Mouse (Mus musculus) cortical plate, adult 2 months (tissue): Measurements from ENCODE around the gene Slc28a2.

ENCODE experiments used
- CTCF ChIP-seq: fragments of 200-500 bp; IDR thresholded peaks from 2 replicates; pipeline ENCODE4 v1.5.1; 2011; ENCODE audit warnings: mild to moderate bottlenecking, control low read depth, low read length; ENCODE audit not compliant: insufficient read depth; ENCODE audit errors: extremely low read depth
- POLR2A ChIP-seq: fragments of 200-500 bp; IDR thresholded peaks from 2 replicates; pipeline ENCODE4 v1.6.1; 2011; ENCODE audit warnings: mild to moderate bottlenecking, low read length, control low read depth; ENCODE audit not compliant: insufficient read depth; ENCODE audit errors: extremely low read depth

- no peak for TF ChIP-seq POLR2A
- peak; percentile 63 for TF ChIP-seq CTCF
These were observed 47.6 kb upstream of the Slc28a2 start for GRCm38 (mm10) chr2:122378421-122379291.
